Mouse (Mus musculus): ENCODE data around the gene Stag1.

Gene Stag1

DNA sequence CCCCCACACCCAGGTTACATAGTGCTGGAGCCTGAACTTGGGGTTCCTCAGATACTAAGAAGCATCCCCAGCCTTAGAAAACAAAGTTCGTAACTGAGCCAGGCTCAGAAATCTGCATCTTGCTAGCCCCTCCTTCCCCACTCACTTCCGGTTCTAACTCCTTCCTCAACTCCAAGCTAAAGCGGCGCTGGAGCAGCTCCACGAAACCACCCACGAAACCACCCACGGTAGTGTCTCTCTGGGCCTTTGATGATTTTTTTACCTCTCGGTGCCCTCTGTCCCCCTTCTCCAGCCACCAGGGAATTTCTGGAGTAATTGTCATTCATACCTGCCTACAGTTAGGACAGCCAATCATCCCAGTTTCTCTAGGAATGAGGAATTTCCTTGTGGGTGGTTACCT lies at the start of gene Stag1:
Stag1 (plus strand) TSS at position 253 of the 400 bp plus-strand sequence.
- DNase-seq (ENCODE audit: low read depth, low spot score), result no peak

DNA sequence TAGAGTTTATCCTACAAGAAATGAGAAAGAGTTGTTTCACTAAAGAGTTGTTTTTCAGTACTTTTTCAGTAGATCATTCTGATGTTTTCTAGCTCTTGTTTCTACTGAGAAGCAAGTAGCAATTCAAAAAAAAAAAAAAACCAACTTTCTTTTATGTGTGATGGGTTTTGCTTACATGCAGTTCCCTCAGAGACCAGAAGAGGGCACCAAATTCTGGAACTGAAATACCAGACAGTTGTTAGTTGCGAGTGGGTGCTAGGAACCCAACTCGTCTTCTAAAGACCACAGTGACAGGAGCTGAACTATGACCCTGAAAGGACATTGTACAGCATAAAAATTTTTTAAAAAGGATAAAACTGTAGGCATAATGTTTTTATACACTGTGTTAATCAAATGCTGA lies 49.3 kb upstream of the Stag1 start:
- no peak for DNase-seq (ENCODE audit: low read depth, low spot score)

DNA sequence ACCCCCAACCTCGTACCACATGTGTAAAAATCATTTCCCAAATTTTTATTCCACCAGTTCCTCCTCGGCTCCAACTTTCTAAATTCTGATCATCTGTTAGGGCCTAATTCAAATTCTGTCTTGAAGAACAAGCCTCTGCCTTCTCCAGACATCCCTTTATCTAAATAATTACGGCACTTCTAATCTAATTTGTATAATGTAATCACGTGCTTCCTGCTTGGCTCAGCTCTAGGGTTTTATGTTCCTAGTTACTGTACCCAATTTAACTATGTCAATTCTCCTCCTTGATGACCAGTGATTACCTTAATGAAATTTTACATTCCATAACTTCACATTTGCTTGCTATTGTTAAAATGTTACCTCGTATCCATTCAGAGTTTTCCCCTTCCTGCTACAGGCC lies 41.9 kb upstream of the Stag1 start:
- DNase-seq (ENCODE audit: low read depth, low spot score), result no peak

DNA sequence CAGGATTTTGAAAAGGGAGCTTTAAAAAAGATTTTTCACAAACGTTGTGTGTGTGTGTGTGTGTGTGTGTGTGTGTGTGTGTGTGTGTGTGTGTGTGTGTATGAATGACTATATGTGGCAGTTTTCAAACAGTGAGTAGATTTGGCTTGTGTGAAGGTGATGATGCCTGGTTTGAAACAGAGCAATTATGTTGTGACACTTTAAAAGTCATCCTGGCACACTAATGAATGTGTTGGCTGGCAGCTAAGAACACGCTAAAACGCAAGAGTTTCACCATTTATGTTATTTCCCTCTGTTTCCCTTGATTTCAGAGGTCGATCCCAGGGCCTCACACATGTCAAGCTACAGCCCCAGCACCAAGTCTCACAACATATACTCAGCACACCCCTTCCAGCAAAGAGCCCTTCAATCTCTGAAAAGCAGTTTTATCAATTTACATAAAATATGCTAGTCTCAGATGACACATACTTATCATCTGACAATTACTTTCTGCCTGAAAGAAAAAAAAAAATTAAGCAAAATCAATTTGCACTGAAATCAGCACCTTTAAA lies 39.5 kb upstream of the Stag1 start:
- no peak for DNase-seq (ENCODE audit: low read depth, low spot score)

DNA sequence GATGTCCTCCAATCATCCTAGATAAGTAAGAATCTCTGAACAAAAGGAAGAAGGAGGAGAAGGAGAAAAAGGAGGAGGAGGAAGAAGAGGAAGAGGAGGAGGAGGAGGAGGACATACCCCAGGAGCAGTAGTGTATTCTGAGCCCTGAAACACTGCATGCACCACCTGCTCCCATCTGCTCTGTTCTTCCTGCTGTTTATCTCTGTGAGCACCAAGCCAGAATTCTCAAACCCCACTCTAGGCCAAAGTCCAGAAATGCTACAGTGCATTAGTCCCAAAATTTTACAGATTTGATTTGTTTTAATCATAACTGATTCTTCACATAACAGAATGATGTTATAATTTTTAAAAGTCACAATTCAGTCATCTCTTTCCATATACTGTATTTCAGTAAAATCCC lies 38.6 kb upstream of the Stag1 start:
- DNase-seq (ENCODE audit: low read depth, low spot score), result no peak

DNA sequence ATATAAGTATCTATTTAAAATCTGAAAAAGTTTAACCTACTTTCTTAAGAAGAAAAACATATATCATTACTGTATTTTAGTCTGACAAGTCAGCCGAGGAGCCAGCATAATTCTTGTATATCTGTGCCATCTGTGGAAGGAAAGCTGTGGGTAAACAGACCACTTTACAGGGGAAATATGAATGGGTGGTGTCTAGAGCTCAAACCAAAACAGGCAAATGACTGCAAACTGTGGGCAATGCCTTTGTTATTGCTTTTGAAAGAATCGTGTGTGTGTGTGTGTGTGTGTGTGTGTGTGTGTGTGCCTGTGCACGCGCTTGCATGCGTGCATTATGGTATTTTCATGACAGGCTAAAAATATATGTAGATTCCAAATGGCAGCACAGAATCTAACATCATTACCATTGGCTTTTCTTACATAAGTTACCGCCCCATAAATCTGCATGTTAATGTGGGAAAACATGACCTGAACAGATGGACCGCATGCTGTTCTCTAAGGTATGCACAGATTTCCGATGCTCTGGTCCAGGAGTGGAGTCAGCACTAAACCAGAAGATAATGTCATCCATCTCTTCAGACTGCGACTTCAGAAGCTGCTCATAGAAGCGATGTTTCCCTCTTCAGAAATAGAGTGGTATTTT lies 37.2 kb upstream of the Stag1 start:
- no peak for DNase-seq (ENCODE audit: low read depth, low spot score)

DNA sequence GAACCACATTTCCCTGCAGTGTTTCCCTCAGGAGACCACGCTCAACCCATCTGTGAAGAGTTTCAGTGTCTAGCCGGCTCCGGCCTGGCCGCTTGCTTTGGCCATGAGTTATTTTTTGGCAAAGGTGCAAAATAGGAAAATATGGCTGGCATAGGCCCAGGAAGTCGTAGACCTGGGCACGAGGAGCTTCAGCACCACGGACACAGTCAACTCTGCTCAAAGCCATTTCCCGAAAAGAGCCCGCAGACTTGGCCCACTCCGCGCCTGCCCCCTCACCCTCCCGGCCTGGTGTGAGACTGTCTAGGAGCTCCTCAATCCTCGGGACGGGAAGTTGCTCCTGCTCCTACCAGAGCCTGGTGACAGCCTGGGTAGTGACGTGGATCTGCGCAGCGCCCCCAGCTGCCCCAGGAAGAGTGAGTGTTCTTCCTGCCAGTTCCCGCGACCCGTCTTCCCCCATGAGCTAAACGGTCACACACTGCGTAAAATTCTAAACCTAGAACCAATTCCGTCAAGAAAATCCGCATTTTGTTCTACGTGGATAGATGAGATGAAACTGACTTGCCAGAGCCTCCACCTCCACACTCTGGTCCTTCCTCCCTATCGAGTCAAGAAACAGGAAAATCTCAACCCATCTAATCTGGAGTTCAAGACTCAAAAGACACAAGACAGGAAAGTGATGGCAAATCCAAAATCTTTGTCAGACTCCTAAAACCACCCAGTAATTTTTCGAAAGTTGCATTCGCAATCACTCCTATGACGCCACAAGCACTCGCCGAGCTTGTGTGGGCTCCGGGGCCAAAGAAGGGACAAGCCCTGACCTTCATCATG lies 27.6 kb upstream of the Stag1 start:
- DNase-seq (ENCODE audit: low read depth, low spot score), result no peak

DNA sequence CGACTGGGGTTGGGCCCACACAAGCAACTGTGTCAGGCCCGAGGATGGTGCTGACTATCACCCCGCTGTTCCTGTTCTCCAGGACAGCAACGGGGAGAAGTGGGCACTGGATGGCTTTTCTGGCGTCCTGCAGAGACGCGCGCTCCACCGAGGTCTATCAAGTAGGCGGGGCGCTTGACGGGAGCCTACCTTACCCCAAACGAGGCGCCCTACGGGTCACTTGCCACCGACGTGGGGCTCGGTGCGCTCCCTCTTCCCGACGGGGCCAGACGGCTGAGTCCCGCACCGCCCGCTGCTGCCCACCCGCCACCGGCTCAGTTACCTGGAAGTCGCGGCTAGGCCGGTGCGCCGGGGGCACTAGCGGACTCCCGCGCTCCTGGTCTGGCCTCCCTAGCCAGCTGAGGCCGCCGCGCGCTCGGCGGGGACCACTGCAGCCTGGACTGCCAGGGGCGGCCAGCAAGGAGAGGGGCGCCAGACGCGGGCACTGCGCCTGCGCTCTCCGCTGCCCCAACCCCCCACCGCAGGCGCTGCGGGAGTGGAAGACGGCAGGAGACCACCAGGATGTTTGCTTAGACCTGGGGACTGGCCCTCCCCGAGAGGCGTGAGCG lies 26.9 kb upstream of the Stag1 start, which contains the start of gene Slc35g2:
Slc35g2 (minus strand) TSS at position 465 of the 608 bp plus-strand sequence.
- no peak for DNase-seq (ENCODE audit: low read depth, low spot score)

DNA sequence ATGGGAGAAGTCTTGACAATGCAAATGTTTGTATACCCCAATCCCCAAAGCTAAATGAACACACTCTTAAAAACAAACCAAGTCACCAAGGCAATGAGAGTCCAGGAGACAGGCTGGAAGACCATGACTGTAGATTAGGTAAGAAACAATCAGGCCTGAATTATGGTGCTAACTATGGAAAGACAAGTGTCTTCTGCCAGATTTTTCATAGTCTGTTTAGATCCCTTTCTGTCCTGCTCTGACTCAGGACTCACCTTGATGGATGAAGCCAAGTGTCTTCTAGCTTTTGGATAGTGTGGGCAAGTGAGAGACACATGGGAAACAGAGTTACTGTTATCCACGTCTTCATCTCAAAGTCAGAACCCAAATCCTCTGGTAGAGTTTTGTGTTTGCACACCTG lies 26.1 kb upstream of the Stag1 start:
- DNase-seq (ENCODE audit: low read depth, low spot score), result no peak

DNA sequence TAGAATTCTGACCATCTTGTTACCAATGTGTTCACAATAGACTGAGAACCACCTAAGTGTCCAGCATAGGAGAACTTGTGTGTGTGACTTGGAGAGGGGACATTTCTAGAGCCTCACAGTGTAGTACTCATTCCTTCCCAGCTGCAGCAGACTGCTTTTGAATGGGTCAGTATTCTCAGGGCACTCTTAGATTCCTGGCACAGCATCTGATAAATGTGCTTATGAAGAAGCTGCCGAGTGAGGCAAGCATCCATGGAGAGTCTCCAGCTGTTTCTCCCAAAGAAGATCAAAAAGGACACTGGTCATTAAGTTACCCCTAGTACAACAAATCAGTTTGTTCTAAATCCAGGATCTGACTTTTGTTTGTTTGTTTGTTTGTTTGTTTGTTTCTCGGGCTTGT lies 24.3 kb upstream of the Stag1 start:
- DNase-seq (ENCODE audit: low read depth, low spot score), result no peak

DNA sequence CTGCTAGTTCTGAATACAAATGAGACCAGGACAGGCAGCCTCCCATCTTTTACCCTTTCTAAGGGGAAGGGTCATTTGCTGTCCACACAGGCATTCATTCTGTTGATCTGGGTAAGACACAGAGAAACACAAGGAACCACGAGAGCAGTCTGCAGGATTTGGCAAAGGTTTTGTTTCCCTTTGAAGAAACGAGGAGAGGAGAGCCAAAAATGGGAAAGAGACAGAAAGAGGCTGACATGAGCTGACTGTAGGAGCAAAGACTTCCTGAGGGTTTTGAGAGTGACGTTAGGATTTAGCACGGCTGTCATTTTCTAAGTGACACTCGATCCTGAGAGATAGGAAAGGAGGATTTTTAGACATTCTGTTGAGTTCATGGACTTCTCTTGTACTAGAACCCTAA lies 23.7 kb upstream of the Stag1 start:
- DNase-seq (ENCODE audit: low read depth, low spot score), result no peak

DNA sequence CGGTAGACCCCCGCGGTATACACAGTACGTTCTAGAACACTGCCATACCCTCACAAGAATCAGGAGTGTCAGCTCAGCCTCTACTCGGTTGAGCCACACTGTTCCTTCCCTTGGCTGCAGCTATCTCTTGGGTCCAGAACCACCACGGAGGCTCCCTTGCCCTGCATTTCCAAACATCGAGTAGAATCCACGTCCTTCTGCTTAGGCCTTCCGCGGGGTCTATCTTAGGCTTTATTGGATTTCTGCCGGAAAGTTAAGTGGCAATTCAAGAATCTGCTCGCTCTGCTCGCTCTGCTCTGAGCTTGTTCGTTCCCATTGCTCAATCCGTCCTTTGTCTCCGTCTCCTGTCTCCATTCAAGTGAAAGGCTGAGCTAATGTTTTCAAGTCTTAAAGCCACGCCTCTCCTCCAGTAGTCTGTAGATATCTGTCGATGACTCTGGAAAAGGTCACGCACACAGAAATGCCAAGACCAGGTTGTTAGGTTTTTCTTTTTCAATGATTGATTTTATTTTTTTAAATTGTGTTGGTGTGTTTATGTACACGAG lies 17.3 kb upstream of the Stag1 start:
- DNase-seq (ENCODE audit: low read depth, low spot score), result no peak

DNA sequence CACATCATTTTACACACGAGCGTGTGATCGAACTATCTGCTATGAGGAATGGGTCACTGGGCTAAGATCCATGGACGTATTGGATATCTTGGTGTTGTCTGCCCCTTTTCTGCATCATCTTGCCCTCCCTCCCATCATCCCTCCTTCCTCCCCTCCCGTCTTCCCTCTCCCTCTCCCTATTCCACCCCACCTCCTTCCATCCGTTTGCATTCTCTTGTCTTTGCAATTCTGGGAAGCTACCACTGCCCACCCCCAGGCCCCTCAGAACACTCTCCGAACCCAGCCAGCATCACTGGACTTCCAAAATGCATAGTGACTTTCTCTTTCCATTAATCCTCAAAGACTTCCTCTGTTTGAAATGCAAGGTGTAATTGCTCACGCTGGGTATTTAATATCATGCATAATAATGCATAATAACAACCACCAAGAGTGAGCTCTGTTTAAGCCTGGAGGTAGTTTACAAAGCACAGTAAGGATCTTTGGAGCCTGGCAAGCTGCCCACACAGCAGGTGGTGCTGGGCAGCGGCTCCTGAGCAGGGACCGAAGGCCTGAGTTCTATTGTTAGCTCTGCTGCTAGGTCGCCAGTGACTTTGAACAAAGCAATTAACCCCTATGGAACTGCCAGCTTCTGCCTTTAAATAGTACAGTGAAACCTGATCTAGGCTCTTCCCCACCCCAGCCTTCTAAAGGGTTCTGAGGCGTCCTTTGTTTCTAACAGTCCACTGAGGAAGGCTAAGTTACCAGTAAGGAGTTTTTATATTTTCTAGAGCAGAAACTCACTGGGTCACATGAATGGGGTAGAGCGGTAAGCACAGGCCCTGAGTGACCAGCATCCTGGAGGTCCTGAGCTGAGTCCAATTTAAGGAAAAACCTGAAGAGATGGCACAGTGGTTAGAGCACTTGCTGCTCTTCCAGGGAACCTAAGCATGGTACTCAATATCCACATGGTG lies 15.8 kb upstream of the Stag1 start:
- DNase-seq (ENCODE audit: low read depth, low spot score), result no peak

DNA sequence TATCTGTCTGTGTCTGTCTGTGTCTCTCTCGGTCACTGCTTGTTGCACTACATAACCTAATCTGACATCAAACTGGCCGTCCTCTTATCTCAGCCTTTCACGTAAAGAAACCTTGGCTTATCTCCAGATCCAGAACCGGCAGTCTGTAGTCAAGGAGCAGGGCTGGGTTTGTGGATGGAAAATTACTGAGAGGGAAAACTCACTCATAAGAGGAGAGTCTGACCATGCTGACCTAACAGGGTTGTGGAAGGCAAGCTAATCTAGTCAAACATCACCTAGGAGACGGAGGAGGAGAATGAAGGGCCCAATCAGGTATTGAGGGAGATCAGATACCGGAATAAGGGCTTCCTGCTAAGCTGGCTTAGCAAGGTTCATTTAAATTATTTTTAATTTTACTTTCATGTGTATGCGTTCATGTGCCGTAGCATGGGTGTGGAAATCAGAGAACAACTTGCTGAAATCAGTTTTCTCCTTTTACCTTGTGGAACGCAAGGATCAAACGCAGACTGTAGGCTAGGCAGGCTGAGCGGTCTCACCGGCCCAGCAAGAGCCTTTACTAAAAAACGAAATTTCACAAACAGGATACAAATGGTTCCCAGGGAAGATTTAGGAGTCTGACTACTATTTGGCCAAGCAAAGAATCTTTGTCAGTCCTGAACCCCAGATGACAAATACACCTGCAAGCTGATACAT lies 14.6 kb upstream of the Stag1 start:
- DNase-seq (ENCODE audit: low read depth, low spot score), result no peak

DNA sequence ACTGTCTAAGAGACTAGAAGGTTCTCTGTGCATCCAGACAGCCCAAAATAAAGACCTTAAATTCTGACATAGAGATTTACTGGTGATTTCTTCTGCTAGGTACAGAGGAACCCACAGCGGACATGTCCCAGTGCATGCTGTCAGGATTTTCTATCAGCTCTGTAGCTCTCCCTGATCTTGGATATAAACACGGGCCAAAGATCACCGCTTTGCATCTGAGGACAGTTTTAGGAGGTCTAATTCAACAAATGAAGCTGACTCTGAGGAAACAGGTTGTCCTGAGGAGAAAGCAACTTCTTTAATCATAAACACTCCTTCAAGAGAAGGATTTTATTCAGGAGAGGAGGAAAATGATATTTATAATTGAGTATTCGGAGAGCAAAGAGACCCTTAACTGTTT lies 13.6 kb upstream of the Stag1 start:
- DNase-seq (ENCODE audit: low read depth, low spot score), result no peak

DNA sequence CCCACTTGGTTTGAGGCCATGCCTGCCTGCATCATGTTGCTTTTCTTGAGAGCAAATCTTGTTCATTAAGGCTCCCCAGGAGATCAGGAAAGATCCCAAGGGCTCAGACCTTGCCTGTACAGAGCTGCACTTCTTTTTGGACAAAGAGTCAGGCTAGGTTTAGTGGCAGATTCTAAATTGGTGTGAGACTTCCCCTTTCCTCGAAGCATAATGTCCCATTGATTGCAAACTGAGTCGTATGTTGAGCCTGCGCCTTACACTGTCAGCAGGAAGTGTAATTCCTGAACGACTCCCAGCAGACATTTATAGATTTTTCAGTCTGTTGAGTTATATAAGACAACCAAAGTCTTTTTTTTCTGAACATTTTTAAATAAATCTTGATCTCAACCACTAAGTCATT lies 7.1 kb upstream of the Stag1 start:
- DNase-seq (ENCODE audit: low read depth, low spot score), result no peak

DNA sequence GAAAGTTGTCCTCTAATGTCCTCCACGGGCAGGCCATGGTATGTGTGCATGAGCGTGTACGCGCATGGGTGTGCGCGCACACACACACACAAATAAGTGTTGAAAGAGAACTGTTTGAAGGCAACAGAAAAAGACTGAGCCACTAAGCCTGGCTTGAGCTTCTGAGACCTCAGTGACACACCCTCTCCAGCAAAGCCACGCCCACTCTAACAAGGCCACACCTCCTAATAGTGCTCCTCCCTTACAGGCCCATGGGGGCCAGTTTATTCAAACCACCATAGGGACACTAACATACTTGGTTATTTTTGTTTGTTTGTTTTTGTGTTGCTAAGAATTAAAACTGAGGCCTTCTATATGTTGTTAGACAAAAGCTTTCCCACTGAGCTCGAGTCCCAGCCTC lies 1.3 kb upstream of the Stag1 start:
- DNase-seq (ENCODE audit: low read depth, low spot score), result no peak

DNA sequence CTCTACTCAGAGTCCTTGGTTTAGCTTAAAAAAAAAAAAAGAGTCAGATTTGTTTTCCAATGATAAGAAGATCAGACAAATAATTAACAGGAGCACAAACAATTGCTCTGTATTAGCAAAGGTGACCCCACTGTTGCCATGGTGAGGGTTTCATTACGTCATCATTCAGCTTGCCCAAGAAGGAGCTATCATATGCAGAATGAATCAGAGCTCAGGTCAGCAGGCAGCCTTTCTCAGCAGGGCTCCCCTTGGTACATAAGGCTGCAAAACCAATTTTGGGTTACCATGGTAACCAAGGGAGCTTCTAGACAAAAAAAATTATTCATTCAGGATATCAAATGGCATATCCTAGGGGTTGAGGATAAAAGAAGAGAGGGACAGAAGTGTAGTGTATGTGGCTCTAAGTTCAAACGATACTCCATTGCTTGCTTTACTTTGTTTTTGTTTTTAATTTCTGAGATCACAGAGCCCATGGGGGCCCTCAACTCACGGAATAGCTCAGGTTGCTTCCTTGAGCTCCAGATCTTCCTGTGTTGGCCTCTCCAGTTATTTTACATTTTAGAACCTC lies 2.2 kb downstream of the Stag1 start:
- DNase-seq (ENCODE audit: low read depth, low spot score), result no peak

DNA sequence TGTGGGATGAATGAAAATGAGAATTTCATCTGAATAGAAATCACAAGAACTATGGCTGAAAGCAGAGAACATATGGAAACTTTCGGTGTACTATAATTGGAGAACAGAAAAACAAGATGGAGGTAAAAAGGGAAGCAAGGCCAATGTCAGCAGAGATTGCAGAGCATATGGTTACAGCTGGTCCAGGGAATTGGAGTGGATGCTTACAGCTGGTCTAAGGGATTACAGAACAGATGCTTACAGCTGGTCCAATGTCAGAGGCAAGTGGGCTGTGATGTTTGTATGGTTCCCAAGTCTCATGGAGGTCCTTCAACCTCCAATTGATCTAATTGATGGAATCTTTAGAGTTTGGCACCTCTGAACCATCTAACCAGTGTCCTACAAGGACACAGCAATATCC lies 4.5 kb downstream of the Stag1 start:
- DNase-seq (ENCODE audit: low read depth, low spot score), result no peak

DNA sequence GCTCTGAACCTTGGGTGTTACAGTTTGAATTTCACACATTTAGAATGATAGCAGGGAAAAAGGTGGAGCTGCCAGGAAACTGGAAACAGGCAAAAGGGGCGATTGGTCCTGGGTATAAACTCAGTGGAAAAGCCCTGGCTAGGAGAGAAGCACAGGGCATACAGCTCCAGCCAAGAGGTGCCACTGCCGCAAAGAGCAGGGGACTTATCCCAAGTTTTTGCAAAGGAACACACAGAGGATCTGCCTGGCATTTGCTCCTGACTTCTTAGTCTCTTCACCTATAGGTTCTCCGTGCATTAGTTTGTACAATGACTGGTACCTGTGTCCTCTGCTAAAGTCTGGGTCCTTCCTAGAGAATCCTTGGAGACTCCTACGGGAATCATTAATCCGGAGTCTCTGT lies 5.6 kb downstream of the Stag1 start:
- no peak for DNase-seq (ENCODE audit: low read depth, low spot score)
